Mouse (Mus musculus) megakaryocyte, embryonic 14.5 days (primary cell): Measurements from ENCODE around the gene Gramd1b.

Experiments
- FLI1 ChIP-seq: IDR thresholded peaks from 2 replicates; pipeline ENCODE4 v1.6.1; 2012; ENCODE audit warnings: low read length, inconsistent platforms, mixed read lengths
- GATA1 ChIP-seq: IDR thresholded peaks from 3 replicates; pipeline ENCODE4 v1.6.1; 2012; ENCODE audit warnings: mixed read lengths, low read length, inconsistent platforms, borderline replicate concordance

- TF ChIP-seq GATA1: no peak
- TF ChIP-seq FLI1: no peak
Measured at GRCm38 (mm10) chr9:40376711-40377410, 154.3 kb downstream of the Gramd1b start.
